Mouse (Mus musculus) erythroblast, embryonic 14.5 days (primary cell): ENCODE data around the gene Pik3r2.

Experiments
- GATA1 ChIP-seq: IDR thresholded peaks from 2 replicates; pipeline ENCODE4 v1.6.1; 2012; ENCODE audit warnings: low read length, inconsistent platforms, mixed read lengths
- TAL1 ChIP-seq: IDR thresholded peaks from 3 replicates; pipeline ENCODE4 v1.6.1; 2012; ENCODE audit warnings: low read length, inconsistent platforms, mixed read lengths

- TF ChIP-seq TAL1 (no peak), GATA1 (no peak)
These were observed 49.3 kb upstream of the Pik3r2 start for GRCm38 (mm10) chr8:70825816-70826215.
